Mouse (Mus musculus) spleen, adult 18-20 months (tissue): ENCODE measurements around the gene Xrn1.
"Not testable (repeated sequence)": the region's sequence is repeated elsewhere in the genome, so short reads cannot be mapped to it uniquely, and the experiment has no call there.

Experiments used
- DNase-seq, 2 experiments: peaks; one replicate each; pipeline ENCODE4 v3.0.0; 2022; ENCODE audit warnings: mixed read lengths in 2 of 2

Gene Xrn1

DNA sequence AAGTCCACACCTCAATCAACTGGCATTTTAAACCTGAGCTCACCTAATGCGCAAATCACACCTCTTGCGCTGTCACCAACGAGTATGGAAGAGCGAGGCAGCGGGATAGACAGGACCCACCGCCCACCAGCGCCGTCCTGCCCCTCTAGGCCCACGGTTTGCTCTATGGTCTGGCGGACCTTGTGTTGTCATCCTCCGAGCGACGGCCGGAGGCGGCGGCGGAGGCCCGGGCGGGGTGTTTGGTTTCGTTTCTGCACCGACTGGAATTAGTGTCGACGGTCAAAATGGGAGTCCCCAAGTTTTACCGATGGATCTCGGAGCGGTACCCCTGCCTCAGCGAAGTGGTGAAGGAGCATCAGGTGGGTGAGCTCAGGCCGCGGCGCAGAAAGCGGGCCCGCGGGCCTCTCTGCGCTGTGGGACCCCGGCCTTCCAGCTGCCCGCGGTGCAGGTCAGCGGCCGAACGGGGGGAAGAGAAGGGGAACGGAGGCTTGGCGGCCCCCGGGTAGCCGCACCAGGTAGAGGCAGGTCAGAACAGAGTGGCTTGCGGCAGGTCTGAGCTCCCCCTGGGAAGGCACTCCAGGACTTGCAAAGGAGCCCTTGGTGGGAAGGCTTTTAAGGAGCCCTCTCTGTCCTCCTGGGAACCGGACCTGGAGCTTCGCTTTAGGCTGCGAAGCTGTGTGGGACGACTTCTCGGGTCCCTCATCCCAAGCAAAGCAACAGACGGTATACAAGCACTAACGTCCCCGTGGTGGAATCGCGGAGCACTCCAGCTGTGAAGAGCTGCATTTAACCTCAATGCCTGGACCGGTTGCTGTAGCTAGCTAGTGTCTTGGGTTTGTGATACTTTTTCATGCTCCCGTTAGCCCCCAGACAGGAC is at the start of gene Xrn1:
Gene Xrn1 (plus strand): TSS at position 176 of the 877 bp plus-strand sequence.
- DNase-seq = peak; percentile 82 to 89

DNA sequence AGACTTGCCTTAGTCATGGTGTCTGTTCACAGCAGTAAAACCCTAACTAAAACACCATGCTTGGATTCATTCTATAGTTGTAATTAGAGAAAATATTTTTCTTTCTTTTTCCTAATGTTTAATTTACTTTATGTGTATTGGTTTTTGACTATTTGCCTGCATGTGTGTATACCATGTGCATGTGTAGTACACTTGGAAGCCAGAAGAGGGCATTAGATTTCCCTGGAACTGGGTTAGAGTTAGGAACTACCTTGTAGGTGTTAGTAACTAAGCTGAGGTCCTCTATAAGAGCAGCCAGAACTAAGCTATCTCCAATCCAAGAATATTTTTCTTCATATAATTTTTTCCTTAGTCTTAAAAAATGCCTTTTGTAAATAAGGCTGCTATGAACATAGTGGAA is 21.7 kb upstream of the Xrn1 start:
- no peak for DNase-seq

GRCm38 (mm10) chr9:95953658-95954057 is 902 bp upstream of the Xrn1 start:
- DNase-seq = no peak

- DNase-seq = peak in 1 of 2 experiments; percentile 27
Measured at GRCm38 (mm10) chr9:95954226-95954584, 355 bp upstream of the Xrn1 start.

DNA sequence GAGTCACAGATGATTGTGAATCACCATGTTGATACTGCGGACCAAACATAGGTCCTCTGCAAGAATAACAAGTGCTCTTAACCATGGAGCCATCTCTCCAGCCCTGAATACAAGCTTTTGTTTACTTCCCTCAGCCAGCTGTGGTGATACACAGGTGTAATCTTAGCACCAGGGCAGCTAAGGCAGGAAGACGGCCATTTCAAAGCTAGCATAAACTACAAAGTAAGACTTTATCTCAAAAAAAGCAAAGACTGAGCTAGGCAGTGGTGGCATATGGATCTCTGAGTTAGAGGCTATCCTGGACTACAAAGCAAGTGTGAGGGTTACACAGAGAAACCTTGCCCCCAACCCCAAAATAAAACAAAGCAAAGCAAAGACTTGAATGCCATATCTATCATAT is 3.1 kb downstream of the Xrn1 start:
- no peak for DNase-seq

GRCm38 (mm10) chr9:95958041-95958730 is 3.6 kb downstream of the Xrn1 start:
- no peak for DNase-seq

- DNase-seq = not testable (repeated sequence)
Measured at GRCm38 (mm10) chr9:95958731-95959105, 4.2 kb downstream of the Xrn1 start.

DNA sequence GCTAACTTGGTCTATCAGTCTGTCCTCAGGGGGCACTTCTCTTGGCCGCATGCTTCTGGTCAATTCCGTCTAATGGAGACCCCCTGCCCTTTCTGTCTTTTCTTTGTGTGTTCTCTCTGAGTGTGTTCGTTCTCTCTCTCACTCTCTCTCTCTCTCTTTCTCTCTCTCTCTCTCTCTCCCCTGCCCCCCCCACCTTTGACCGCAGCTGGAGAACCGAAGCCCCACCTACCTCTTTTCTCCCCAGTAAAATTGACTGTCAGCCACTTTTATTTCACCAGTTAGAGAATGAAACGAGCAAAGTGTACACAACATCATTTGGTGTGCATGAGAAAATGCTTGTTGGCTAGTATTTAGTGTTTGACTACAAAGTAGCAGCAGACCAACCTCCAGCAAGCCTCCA is 4.7 kb downstream of the Xrn1 start:
- no peak for DNase-seq

GRCm38 (mm10) chr9:95959732-95960428 is 5.3 kb downstream of the Xrn1 start:
- DNase-seq = no peak

DNA sequence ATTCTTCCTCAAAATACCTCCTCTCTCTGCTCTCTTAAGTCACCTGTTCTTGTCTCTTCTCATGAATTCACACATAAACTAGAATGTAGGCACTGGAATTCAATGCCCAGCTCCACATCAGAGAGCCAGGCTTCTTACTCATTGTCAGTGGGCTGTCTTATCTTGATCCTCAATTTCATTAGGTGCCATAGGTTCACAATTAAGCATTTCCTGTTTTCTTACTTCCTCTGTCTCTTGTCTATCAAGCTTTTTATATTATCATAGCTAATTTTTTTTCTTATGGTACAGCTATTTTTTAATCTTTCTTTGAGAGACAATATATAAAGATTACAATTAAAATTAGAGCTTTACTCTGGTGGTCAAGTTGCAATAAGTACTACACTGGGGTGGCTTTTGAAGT is 6.5 kb downstream of the Xrn1 start:
- no peak for DNase-seq

- no peak for DNase-seq
Measured at GRCm38 (mm10) chr9:95964037-95964436, 9.5 kb downstream of the Xrn1 start.

- DNase-seq = no peak
Measured at GRCm38 (mm10) chr9:95978279-95978678, 23.7 kb downstream of the Xrn1 start.

- DNase-seq = no peak
Measured at GRCm38 (mm10) chr9:95979896-95980295, 25.3 kb downstream of the Xrn1 start.

DNA sequence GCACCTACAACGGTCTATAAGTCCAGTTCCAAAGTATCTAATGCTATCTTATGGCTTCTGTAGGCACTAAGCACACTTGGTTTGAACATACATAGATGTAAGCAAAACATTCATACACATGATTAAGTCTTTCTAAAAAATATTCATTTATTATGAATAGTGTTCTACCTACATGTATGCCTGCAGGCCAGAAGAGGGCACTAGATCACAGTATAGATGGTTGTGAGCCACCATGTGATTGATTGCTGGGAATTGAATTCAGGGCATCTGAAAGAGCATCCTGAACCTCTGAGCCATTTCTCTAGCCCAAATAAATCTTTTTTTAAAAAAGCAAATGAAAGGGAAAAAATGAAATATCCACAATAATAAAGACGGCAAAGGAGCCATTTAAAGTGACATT is 37.7 kb downstream of the Xrn1 start:
- DNase-seq = no peak

- DNase-seq = no peak
Measured at GRCm38 (mm10) chr9:96004455-96004854, 49.9 kb downstream of the Xrn1 start.

DNA sequence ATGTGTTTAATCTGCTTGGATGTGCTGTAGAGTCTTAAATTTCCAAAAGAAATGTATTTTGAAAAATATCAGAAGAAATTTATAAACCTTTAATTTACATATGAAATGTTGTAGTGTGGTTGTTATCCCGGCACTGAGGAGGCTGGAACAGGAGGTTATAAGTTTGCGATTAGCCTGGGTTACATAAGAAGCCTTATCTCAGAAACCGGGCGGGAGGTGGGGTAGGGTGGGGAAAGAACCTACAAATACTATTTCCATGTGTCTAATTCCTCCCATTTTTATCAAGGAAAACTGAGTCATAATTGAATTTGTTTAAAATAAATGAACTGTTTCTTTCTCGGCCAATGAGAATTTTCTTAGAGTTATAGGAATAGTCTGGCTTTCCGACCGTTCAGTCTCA is 56.1 kb downstream of the Xrn1 start:
- no peak for DNase-seq

DNA sequence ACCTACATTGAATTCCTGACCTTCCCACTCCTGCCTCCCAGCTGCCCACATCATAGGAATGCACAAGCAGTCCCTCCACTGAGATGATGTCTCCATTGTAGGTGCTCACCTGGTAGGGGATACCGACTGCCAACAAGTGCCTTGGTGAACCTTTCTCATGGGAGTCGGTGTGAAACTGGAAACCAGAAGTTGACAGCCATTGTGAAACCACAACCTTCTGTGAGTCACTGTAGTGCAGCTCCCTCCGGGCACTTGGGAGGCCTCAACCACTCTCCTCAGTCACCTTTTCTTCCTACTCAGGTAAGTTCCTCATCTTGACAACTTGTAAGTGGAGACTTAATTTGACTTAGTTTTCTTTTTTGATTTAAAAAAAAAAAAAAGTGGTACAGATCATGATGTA is 69.4 kb downstream of the Xrn1 start:
- peak; percentile 29 to 34 for DNase-seq

DNA sequence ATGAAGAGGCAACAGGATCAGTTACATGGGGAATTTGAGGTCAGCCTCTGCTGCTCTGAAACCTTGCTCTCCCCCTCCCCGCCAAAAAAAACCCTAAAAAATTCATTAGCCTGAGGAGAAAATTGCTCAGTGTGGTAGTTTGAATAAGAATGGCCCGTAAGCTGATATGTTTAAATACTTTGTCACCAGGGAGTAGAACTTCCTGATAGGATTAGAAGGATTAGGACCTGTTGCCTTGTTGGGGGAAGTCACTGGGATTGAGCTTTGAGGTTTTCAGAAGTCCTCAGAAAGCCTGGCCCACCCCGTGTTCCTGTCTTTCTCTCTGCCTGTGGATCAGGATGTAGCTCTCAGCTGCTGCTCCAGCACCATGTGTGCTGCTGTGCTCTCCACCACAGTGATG is 73.4 kb downstream of the Xrn1 start:
- DNase-seq = no peak

DNA sequence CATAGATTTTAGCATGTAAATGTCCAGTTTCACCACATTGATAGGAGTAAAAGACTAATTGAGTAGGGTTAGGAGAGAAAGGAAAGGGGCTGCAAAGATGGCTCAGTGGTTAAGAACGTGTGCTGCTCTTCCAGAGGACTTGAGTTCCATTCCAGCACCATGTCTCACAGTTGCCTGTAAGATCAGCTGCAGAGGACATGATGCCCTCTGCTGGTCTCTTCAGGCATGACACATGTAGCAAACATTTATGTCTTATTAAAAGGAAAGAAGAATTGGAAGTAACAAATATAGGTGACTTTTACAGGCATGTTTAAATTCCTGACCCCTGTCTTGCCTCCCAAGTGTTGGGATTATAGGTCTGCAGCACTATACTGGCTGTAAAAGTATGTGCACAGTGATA is 74.3 kb downstream of the Xrn1 start:
- peak in 1 of 2 experiments; percentile 49 for DNase-seq

DNA sequence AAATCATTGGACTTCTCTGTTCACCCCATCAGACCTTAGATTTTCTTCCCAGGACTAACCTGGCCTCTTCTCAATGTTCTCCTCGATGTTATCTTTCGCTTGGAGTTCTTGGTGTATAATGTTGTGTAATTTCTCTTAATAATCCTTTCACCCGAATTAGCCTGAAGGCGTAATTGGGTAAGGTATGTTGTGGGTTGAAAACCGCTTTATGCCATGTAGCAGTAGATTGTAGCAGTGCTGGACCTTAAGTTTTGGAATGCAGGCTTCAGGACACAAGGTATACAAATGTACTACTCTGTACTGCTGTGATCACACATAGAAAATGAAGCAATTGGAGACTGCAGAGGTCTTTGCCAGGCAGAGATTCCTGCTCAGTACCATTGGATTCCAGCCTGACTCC is 75.3 kb downstream of the Xrn1 start:
- DNase-seq = no peak

DNA sequence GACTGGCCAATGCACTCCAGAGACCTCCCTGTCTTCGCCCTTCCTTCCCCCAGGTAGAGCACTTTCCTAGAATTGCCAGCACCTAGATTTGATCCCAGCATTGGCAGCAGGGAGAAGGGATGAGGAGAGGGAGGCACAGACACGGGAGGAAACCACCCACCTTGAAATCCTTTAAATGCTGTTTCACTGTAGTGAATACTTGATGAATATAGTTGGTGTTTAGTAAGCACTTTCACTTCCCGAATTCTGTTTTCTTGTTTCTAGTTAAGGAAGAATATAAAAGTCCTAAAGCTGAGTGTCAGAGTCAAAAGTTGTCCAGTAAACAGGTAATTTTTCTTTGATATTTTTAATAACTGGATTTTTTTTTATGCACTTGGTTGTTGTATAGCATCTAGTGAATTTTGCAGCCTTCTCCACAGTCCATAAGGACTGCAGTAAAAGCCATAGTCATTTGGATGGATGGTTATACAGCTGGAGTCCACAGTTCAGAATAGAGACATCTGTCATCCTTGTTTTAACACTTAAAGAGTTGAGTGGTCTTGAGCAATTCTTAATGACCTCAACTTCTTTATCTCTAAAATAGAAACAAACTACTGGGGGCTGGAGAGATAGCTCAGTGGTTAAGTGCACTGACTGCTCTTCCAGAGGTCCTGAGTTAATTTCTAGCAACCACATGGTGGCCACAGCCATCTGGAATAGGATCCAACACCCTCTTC is 81.0 kb downstream of the Xrn1 start:
- no peak for DNase-seq

- no peak for DNase-seq
Measured at GRCm38 (mm10) chr9:96044214-96044613, 89.7 kb downstream of the Xrn1 start.

DNA sequence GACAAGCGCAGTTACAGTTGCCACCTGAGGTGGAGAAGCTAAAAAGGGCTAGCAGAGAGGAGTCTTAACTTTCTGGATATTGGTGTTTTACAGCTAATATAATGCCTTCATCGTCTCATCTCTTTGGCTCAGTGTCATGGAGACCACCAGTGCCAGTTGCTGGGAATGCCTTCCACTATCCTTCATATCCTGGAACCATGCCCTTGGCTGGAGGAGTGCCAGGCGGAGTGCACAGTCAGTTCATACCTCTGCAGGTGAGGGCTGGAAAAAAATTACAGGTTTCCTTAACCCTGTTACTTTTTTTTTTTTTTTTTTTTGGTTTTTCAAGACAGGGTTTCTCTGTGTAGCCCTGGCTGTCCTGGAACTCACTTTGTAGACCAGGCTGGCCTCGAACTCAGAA is 96.9 kb downstream of the Xrn1 start:
- DNase-seq = no peak
